Mouse (Mus musculus) spleen, adult 2 months (tissue): Measurements from ENCODE around the gene Man2a2.

Source experiments
- CTCF ChIP-seq: fragments of 200-500 bp; IDR thresholded peaks from 2 replicates; pipeline ENCODE4 v1.5.1; 2011; ENCODE audit warnings: mild to moderate bottlenecking, inconsistent platforms; ENCODE audit not compliant: insufficient read depth, insufficient read length, insufficient replicate concordance; ENCODE audit errors: extremely low read depth
- POLR2A ChIP-seq: fragments of 200-500 bp; IDR thresholded peaks from 2 replicates; pipeline ENCODE4 v1.6.1; 2011; ENCODE audit warnings: low read depth, low read length, inconsistent platforms

DNA sequence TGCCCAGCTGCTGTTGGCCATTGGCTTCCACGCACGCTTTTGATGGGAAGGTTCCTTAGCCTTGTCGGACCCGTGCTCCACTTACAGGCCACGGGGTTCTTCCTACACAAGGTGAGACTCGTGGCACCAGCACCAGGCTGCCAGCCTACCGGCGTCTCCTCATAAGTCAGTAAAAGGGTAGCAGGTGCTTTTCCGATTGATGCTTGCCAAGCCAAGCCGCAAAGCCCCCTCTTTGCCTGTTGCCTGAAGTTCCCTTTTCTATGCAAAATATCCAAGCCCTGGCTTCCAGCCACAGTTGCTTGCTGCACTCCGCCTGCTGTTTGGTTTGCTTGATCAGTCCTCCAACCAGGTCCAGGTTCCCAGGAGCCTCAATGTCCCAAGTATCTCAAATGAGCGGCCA is 2.7 kb upstream of the Man2a2 start:
- TF ChIP-seq CTCF (no peak), POLR2A (no peak)
